Mouse (Mus musculus): ENCODE measurements at regions not wholly inside any gene's neighbourhood (a gene's known extent, or its start where the extent isn't known, plus 50 kb on each side); places are given as distances from the start of the nearest gene placed in this dataset.

DNA sequence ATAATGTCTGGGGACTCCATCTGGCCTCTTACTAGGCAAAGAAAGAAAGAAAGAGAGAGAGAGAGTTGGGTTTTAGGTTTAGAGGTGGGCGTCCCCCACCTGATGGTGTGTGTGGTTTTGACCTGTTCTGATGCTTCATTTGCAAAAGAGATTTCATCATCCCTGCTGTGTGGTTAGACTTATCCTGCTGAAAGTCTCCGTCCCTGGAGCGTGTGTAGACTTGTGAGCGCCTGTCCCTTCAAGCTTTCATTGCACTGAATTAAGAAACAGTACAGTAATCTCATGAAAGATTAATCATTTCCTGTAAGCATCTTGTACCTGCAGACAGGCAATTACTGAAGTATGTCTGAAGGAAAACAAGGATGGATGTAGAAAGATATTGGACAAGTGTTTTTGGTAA is 2244.1 kb downstream of the 4930444P10Rik start:
- intact Hi-C loops (cut with DNase I) = no loop called here

GRCm38 (mm10) chr1:13846336-13846865 is 2246.7 kb downstream of the 4930444P10Rik start:
- DNase-seq (ENCODE audit: low spot score in 2 of 2) = no peak
- intact Hi-C loops (cut with DNase I) = no loop called here

More for the DNA sequence above, 2244.1 kb downstream of the 4930444P10Rik start:
- no peak for DNase-seq (ENCODE audit: low spot score in 2 of 2)

- no peak for DNase-seq (ENCODE audit: low spot score in 2 of 2)
- intact Hi-C loops (cut with DNase I) = no loop called here
Measured at GRCm38 (mm10) chr1:13840309-13840622, 2252.9 kb downstream of the 4930444P10Rik start.

GRCm38 (mm10) chr1:13839619-13840308 is 2253.4 kb downstream of the 4930444P10Rik start:
- DNase-seq (ENCODE audit: low spot score in 2 of 2) = no peak
- intact Hi-C loops (cut with DNase I) = no loop called here

DNA sequence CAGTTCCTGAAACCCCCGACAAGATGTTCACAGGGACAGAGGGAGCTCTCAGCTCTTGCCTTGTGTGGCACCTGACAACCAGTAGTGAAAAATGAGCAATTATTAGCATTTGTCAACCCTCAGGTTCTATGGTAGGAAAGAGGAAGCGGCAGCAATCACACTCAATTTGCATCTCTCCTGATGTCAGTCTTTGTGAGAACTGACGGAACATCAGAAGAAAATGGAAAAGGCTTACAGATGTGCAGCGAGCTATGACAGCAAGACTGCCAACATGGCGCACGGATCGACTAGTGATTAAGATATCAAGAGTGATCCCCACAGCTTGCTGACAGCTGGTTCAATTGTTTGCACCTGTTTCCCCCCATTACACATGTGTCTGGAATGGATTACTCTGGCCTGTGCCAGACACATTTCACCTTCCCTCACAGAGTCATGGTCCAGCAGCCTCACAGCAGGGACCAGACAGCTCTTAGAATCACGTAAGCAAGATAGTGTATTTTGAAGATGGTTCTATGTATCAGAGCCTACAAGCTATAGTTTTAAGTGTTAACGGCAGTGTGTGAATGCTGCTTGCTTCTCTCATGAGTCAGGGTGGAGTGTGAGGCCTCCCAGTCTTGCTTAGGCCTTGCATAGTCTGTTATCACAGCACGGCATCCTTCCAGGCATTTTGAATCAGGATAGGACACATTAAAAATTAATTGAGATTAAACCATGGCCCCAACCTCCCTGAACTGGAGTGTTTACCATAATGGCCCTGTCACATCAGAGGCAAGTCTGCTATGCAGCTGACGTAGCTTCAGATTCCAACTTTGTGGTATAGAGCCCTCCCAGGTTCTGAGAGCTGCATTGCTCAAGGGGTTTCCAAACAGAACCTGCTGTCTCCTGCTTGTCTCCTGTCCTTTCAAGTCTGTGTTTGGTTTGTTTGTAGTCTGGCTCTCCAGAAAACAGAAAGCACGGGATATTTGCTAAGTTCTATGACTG is 2258.0 kb downstream of the 4930444P10Rik start:
- intact Hi-C loops (cut with DNase I) = no loop called here
- DNase-seq (ENCODE audit: low spot score in 2 of 2) = no peak

DNA sequence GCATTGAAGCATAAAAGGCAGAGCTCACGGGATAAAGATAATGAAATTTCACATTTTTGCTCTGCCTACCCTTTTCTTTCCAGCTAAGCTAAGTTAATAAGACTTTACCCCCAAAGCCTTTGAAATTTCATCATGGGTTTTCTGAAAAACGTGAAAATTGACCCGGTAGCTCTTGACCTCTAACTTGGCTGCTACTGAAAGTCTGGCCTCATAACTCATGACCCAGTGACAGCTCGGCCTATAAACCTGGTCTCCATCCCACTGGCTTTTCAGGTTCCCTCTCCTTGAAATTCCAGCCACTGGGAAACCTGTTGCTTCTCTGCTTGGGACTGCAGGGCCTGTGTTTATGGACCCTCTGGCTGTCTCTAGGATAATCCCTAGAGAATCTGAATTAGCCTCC is 2285.3 kb downstream of the 4930444P10Rik start:
- intact Hi-C loops (cut with DNase I) = no loop called here
- no peak for DNase-seq (ENCODE audit: low spot score in 2 of 2)

DNA sequence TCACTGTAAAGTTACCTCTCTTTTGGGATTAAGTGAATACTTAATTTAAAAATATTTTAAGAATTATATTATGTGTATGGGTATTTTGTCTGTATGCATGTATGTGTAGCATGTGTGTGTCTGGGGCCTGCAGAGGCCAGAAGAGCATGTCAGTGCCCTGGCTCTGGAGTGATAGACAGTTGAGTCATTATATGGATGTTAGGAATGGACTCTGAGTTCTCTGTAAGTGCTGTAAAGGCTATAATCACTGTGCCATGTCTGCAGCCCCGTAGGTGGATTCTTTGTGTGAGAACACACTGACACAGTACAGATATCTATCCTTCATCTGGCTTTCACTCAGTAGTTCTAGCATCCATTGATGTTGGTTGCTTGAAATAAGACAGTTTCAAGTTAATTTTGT is 2292.7 kb downstream of the 4930444P10Rik start:
- no peak for DNase-seq (ENCODE audit: low spot score in 2 of 2)
- intact Hi-C loops (cut with DNase I) = no loop called here

- intact Hi-C loops (cut with DNase I) = loop anchor here (10.0 kb wide), 1 partner anchor 506 kb away; no protein-coding TSS in a partner anchor
Measured at GRCm38 (mm10) chr1:13798848-13799247, 2294.3 kb downstream of the 4930444P10Rik start.

DNA sequence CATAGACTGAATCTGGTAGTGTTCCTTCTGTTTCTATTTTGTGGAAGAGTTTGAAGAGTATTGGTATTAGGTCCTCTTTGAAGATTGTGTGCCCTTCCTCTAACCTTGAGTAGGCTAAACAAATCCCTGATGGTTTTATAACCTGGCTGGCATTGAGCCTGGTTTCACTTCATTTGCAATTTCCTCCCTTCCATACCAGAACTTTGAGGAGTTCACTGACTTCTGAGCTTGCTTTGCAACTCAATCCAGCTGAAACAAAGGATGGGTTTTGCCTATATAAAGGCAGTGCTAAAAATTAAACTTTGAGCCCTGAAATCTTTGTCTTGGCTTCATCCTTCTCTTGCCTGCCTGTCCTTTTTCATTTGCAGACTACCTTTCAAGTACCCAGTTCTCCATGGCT is 2297.9 kb downstream of the 4930444P10Rik start:
- intact Hi-C loops (cut with DNase I) = loop anchor here (10.0 kb wide), 1 partner anchor 510 kb away; no protein-coding TSS in a partner anchor
- DNase-seq (ENCODE audit: low spot score in 2 of 2) = no peak

More at GRCm38 (mm10) chr1:13798848-13799247, 2294.3 kb downstream of the 4930444P10Rik start:
- DNase-seq (ENCODE audit: low spot score in 2 of 2) = no peak

GRCm38 (mm10) chr1:13789318-13790085 is 2303.6 kb downstream of the 4930444P10Rik start:
- intact Hi-C loops (cut with DNase I) = loop anchor here (2.0 to 10.0 kb wide), 4 partner anchors 515 to 1073 kb away; no protein-coding TSS in a partner anchor
- DNase-seq (ENCODE audit: low spot score in 2 of 2) = peak; percentile 83 to 84

DNA sequence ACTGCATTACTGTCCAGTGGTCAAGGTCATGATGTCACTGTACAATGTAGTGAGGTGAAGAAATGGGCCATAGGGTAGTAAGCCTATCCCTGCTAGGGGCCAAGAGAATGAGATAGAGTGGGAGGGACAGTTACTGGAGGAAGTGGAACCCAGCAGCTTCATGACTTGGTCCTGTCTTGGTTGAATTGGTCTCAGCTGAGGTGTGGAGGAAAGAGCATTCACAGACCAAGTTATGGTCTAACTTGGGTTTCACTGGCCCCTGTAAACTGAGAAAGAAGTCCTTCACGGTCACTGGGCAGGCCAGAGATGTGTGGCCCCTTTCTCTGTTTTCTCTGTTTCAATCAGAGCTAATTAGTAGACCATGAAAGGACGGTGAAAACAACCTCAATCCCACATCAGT is 2306.1 kb downstream of the 4930444P10Rik start:
- no peak for DNase-seq (ENCODE audit: low spot score in 2 of 2)

DNA sequence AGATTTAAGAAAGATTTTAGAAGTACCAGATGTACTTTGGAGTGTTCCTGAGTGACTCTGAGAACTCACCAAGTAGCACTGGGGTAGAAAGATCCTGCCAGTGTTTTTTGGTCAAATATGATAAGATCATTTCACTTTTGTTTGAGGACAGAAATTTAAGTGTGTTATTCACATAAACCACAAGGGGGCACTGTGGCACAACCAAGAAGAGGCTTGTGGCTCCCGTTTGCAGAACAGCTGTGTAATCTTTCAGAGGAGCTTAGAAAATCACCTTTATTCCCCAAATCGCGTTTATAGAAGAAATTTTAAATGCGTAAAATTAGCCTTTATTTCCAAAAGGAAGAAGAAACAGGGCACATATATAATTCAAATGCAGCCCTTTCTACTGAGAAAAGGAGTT is 2308.7 kb downstream of the 4930444P10Rik start:
- intact Hi-C loops (cut with DNase I) = loop anchor here (2.0 kb wide), 1 partner anchor 78 kb away; no protein-coding TSS in a partner anchor

More for the DNA sequence above, 2306.1 kb downstream of the 4930444P10Rik start:
- intact Hi-C loops (cut with DNase I) = loop anchor here (5.0 kb wide), 1 partner anchor 1075 kb away; no protein-coding TSS in a partner anchor

DNA sequence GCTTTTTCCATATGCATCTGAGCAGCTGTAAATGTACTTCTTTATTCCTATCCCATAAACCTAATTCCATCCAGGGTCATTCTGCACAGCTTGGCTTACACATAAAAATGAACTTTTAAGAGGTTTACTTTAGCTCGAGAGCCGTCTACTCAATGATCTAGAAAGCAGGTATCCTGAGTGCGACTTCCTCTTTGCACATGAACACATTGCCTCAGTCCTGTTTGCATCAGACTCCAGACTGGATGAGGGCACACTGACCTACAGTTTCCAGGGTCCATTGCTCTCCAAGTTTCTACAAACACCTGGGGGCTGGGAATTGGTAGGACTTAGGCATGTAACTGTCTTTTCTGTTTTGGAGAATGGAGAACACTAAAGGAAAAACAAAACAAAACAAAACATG is 2310.5 kb downstream of the 4930444P10Rik start:
- intact Hi-C loops (cut with DNase I) = no loop called here
- no peak for DNase-seq (ENCODE audit: low spot score in 2 of 2)

More for the DNA sequence above, 2308.7 kb downstream of the 4930444P10Rik start:
- DNase-seq (ENCODE audit: low spot score in 2 of 2) = no peak

DNA sequence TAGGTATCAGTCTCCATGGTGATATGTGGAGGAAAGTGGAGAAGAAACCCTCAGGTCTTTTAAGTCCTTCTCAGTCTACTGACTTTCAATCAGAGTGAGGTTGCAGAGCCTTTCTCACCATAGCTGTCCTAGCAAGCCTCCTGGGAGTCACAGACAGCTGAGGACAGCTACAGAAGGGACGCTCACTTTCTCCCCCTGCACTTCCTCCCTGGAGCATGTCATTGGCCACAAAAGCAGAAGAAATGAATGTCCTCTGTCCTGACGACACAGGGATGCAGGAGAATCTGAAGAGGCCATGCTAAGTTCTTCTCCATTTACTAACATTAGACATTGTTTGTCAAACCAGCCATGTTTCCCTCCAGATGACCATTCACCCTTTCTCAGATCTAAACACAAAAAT is 2321.0 kb downstream of the 4930444P10Rik start:
- intact Hi-C loops (cut with DNase I) = no loop called here

DNA sequence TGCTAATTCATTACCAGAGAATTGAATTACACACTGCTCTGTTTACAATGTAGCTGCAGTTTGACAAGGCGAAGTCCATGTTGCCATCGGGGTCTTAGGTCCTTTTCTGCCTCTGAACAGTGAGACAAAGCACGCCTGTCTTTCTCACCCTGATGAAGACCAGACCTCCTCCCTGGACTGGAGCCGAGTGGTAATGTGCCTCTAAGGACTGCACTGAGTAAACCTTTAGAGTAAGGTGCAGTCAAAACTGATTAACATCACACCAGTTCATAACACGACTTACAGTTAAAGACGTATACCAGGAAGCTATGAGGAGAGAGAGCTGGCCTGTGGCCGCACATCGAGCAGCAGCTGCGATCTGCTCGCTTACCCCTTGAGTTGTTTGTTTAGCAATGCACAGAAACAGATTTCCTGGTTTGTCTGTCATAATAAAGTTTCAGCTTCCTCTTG is 2322.1 kb downstream of the 4930444P10Rik start:
- intact Hi-C loops (cut with DNase I) = no loop called here
- no peak for DNase-seq (ENCODE audit: low spot score in 2 of 2)

More for the DNA sequence above, 2321.0 kb downstream of the 4930444P10Rik start:
- DNase-seq (ENCODE audit: low spot score in 2 of 2) = no peak

GRCm38 (mm10) chr1:13752479-13752878 is 2338.6 kb downstream of the A830018L16Rik start:
- peak; percentile 8 to 18 for DNase-seq (ENCODE audit: low spot score in 2 of 2)

GRCm38 (mm10) chr1:13751381-13751780 is 2337.5 kb downstream of the A830018L16Rik start:
- intact Hi-C loops (cut with DNase I) = no loop called here
- DNase-seq (ENCODE audit: low spot score in 2 of 2) = no peak

More at GRCm38 (mm10) chr1:13752479-13752878, 2338.6 kb downstream of the A830018L16Rik start:
- intact Hi-C loops (cut with DNase I) = no loop called here
